Mouse (Mus musculus): ENCODE measurements around the gene Rps21. TPM values are rescaled to one million over a fixed set of nuclear protein-coding genes. Genes with fewer than 3 reads are reported as not detected.
A peak's percentile ranks its signal among the peaks of the same experiment; 100 is the strongest.

Rps21 gene
- polyA plus RNA-seq, 1 experiment from 2014 or later, result 848 TPM

GRCm38 (mm10) chr2:180227262-180228059 lies 29.7 kb upstream of the Rps21 start:
- DNase-seq (ENCODE audit: low spot score), result peak; percentile 82
- H3K9ac ChIP-seq (ENCODE audit: low read depth, low read length), result peak overlapping the region; percentile 24; the same call in 1 of the 2 replicates
- peak; percentile 80 for TF ChIP-seq CTCF (IDR thresholded peaks at IDR 0.05; ENCODE audit: low read depth)
- WGBS, result 3% methylated on average over 21 of the region's 21 CpGs
- H3K27me3 ChIP-seq (ENCODE audit: insufficient read depth, low read length), result no peaks in the 10 kb centered on the region
- no peaks in the 10 kb centered on the region for H3K36me3 ChIP-seq (ENCODE audit: insufficient read depth, low read length)
- peak overlapping the region; percentile 49 for H3K4me2 ChIP-seq (ENCODE audit: low read length)
- no peaks in the 10 kb centered on the region for H3K9me3 ChIP-seq (replicated peaks; ENCODE audit: low read length)
- peaks cover 24% of the 10 kb centered on the region for H3K4me1 ChIP-seq (replicated peaks; ENCODE audit: insufficient read depth, low read length)
- peak overlapping the region; percentile 72 for H3K27ac ChIP-seq
- H3K4me3 ChIP-seq (replicated peaks; ENCODE audit: low read depth, low read length), result no peak overlapping the region
- ATAC-seq (replicated peaks; ENCODE audit: low FRiP score, low read depth), result peak; percentile 44

GRCm38 (mm10) chr2:180228060-180228458 lies 29.1 kb upstream of the Rps21 start:
- Histone ChIP-seq H3K4me3 (replicated peaks; ENCODE audit: low read depth, low read length) (no peak overlapping the region), H3K27me3 (ENCODE audit: insufficient read depth, low read length) (no peaks in the 10 kb centered on the region), H3K9ac (ENCODE audit: low read depth, low read length) (no peak overlapping the region), H3K4me1 (replicated peaks; ENCODE audit: insufficient read depth, low read length) (peaks cover 23% of the 10 kb centered on the region), H3K9me3 (replicated peaks; ENCODE audit: low read length) (no peaks in the 10 kb centered on the region), H3K4me2 (ENCODE audit: low read length) (peak overlapping the region; percentile 49; the same call in 1 of the 2 replicates), H3K36me3 (ENCODE audit: insufficient read depth, low read length) (no peaks in the 10 kb centered on the region), H3K27ac (peak overlapping the region; percentile 47)
- no peak; the same call in 1 of the 2 replicates for ATAC-seq (replicated peaks; ENCODE audit: low FRiP score, low read depth)
- 48% methylated on average over 6 of the region's 6 CpGs for WGBS
- TF ChIP-seq CTCF (IDR thresholded peaks at IDR 0.05; ENCODE audit: low read depth), result no peak
- no peak for DNase-seq (ENCODE audit: low spot score)

- ATAC-seq (replicated peaks; ENCODE audit: low FRiP score, low read depth), result no peak
- Histone ChIP-seq H3K36me3 (ENCODE audit: insufficient read depth, low read length) (no peaks in the 10 kb centered on the region), H3K9me3 (replicated peaks; ENCODE audit: low read length) (no peaks in the 10 kb centered on the region), H3K9ac (ENCODE audit: low read depth, low read length) (no peak overlapping the region), H3K4me3 (replicated peaks; ENCODE audit: low read depth, low read length) (no peak overlapping the region), H3K4me1 (replicated peaks; ENCODE audit: insufficient read depth, low read length) (peaks cover 23% of the 10 kb centered on the region), H3K4me2 (ENCODE audit: low read length) (no peak overlapping the region), H3K27ac (peak overlapping the region; percentile 47), H3K27me3 (ENCODE audit: insufficient read depth, low read length) (no peaks in the 10 kb centered on the region)
- DNase-seq (ENCODE audit: low spot score), result peak; percentile 44
- TF ChIP-seq CTCF (IDR thresholded peaks at IDR 0.05; ENCODE audit: low read depth), result no peak
- 45% methylated on average over 7 of the region's 7 CpGs for WGBS
Measured at GRCm38 (mm10) chr2:180228592-180228991, 28.6 kb upstream of the Rps21 start.

GRCm38 (mm10) chr2:180229129-180229528 lies 28.0 kb upstream of the Rps21 start:
- H3K4me2 ChIP-seq (ENCODE audit: low read length), result no peak overlapping the region
- ATAC-seq (replicated peaks; ENCODE audit: low FRiP score, low read depth) (no peak), DNase-seq (ENCODE audit: low spot score) (no peak)
- no peaks in the 10 kb centered on the region for H3K27me3 ChIP-seq (ENCODE audit: insufficient read depth, low read length)
- WGBS, result 69% methylated on average over 3 of the region's 3 CpGs
- H3K27ac ChIP-seq, result peak overlapping the region; percentile 47; the same call in 1 of the 2 replicates
- no peak overlapping the region for H3K4me3 ChIP-seq (replicated peaks; ENCODE audit: low read depth, low read length)
- peaks cover 23% of the 10 kb centered on the region for H3K4me1 ChIP-seq (replicated peaks; ENCODE audit: insufficient read depth, low read length)
- H3K9me3 ChIP-seq (replicated peaks; ENCODE audit: low read length), result no peaks in the 10 kb centered on the region
- H3K36me3 ChIP-seq (ENCODE audit: insufficient read depth, low read length), result no peaks in the 10 kb centered on the region
- TF ChIP-seq CTCF (IDR thresholded peaks at IDR 0.05; ENCODE audit: low read depth), result no peak
- H3K9ac ChIP-seq (ENCODE audit: low read depth, low read length), result no peak overlapping the region

- H3K9me3 ChIP-seq (replicated peaks; ENCODE audit: low read length), result no peaks in the 10 kb centered on the region
- no peak for DNase-seq (ENCODE audit: low spot score)
- H3K9ac ChIP-seq (ENCODE audit: low read depth, low read length), result no peak overlapping the region
- no peaks in the 10 kb centered on the region for H3K36me3 ChIP-seq (ENCODE audit: insufficient read depth, low read length)
- WGBS, result 61% methylated on average over 4 of the region's 4 CpGs
- peaks cover 28% of the 10 kb centered on the region for H3K4me1 ChIP-seq (replicated peaks; ENCODE audit: insufficient read depth, low read length)
- H3K27me3 ChIP-seq (ENCODE audit: insufficient read depth, low read length), result no peaks in the 10 kb centered on the region
- TF ChIP-seq CTCF (IDR thresholded peaks at IDR 0.05; ENCODE audit: low read depth), result no peak
- no peak overlapping the region for H3K27ac ChIP-seq
- ATAC-seq (replicated peaks; ENCODE audit: low FRiP score, low read depth), result no peak
- H3K4me2 ChIP-seq (ENCODE audit: low read length), result no peak overlapping the region
- no peak overlapping the region for H3K4me3 ChIP-seq (replicated peaks; ENCODE audit: low read depth, low read length)
Measured at GRCm38 (mm10) chr2:180230482-180230881, 26.7 kb upstream of the Rps21 start.

GRCm38 (mm10) chr2:180233101-180233904 lies 23.9 kb upstream of the Rps21 start:
- 79% methylated on average over 7 of the region's 7 CpGs for WGBS
- Histone ChIP-seq H3K9me3 (replicated peaks; ENCODE audit: low read length) (no peaks in the 10 kb centered on the region), H3K27ac (0 out of 2 replicates have a peak overlapping the region, but pooled peaks have one; percentile 3), H3K27me3 (ENCODE audit: insufficient read depth, low read length) (no peaks in the 10 kb centered on the region), H3K4me3 (replicated peaks; ENCODE audit: low read depth, low read length) (no peak overlapping the region), H3K9ac (ENCODE audit: low read depth, low read length) (no peak overlapping the region), H3K36me3 (ENCODE audit: insufficient read depth, low read length) (no peaks in the 10 kb centered on the region), H3K4me2 (ENCODE audit: low read length) (no peak overlapping the region), H3K4me1 (replicated peaks; ENCODE audit: insufficient read depth, low read length) (peaks cover 16% of the 10 kb centered on the region)
- DNase-seq (ENCODE audit: low spot score), result no peak
- no peak for TF ChIP-seq CTCF (IDR thresholded peaks at IDR 0.05; ENCODE audit: low read depth)
- no peak for ATAC-seq (replicated peaks; ENCODE audit: low FRiP score, low read depth)
